Mouse (Mus musculus): Measurements from ENCODE around the gene Bag6. TPM values are rescaled to one million over a fixed set of nuclear protein-coding genes. Genes with fewer than 3 reads are reported as not detected.

Bag6 gene
- 56.1 and 61.6 TPM in 2 replicates for polyA plus RNA-seq (2016; fragmentation: Nextera tagmentation; extraction: Ambion mirVana)

DNA sequence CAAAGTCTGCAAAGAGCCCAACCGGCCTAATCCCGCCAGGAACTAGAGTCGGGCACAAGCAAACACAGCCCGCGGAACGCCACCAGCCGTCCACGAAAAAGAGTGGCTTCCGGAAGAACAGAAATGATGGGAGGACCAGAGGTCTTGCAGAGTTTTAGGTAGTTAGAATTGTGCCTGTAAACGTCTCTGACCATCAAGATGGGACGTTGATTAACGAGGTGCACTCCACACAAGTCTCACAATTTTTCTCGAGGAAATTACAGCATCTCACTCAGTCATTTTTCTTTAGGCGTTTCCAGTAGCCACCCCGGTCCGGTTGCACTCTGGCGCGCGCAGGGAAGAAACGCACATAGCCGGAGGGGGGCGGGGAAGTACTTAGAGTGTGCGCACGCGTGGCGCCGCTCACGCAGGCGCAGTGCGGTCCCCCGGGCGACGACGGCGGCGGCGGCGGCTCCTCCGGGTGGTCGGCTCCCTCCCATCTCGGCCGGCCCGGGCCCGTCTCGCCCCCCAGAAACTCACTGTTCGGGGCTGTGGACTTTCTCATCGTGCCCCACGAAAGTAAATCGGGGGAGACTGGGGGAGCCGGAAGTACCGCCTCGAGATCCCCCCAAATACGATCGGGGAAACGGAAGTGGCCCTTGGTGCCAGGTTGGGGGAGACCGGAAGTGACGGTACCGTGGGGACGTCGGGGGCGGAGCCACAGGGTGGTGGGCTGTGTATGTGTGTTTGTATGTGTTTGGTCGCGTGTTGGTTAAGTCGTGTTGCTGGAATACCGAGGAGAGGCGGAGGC, at the start of gene Bag6:
Gene Bag6 (plus strand): TSS at position 378 of the 790 bp plus-strand sequence.
- peak within 1 kb of the TSS; percentile 88 for H3K9ac ChIP-seq
- peaks cover 15% of the 10 kb centered on the region for H3K4me1 ChIP-seq (replicated peaks)
- H3K4me2 ChIP-seq = peak within 1 kb of the TSS; percentile 94
- peak within 1 kb of the TSS; percentile 87 for H3K4me3 ChIP-seq
- peak within 1 kb of the TSS; percentile 97 for H3K27ac ChIP-seq (ENCODE audit: poor library complexity, severe bottlenecking)
- H3K36me3 ChIP-seq = peaks cover 24% of the 10 kb centered on the region
- H3K27me3 ChIP-seq (replicated peaks) = no peaks in the 10 kb centered on the region
- ATAC-seq (ENCODE audit: insufficient number of reproducible peaks, low FRiP score) = peak; percentile 93
- no peaks in the 10 kb centered on the region for H3K9me3 ChIP-seq (replicated peaks)
- WGBS = under 1% methylated on average over 66 of the region's 66 CpGs

- no peak within 1 kb of the TSS for H3K4me3 ChIP-seq
Measured at GRCm38 (mm10) chr17:35085208-35085865, 49.6 kb upstream of the Bag6 start, which contains the start of gene Ly6g6f. Ly6g6f (minus strand) TSS chr17:35085610.

GRCm38 (mm10) chr17:35088151-35088550, 46.8 kb upstream of the Bag6 start:
- H3K27ac ChIP-seq (ENCODE audit: poor library complexity, severe bottlenecking) = no peak overlapping the region
- H3K27me3 ChIP-seq (replicated peaks) = no peaks in the 10 kb centered on the region
- 31% methylated on average over 2 of the region's 2 CpGs for WGBS
- ATAC-seq (ENCODE audit: insufficient number of reproducible peaks, low FRiP score) = no peak
- H3K36me3 ChIP-seq = peaks cover 28% of the 10 kb centered on the region
- no peaks in the 10 kb centered on the region for H3K9me3 ChIP-seq (replicated peaks)
- H3K9ac ChIP-seq = no peak overlapping the region
- H3K4me2 ChIP-seq = no peak overlapping the region
- H3K4me3 ChIP-seq = no peak overlapping the region
- peaks cover 19% of the 10 kb centered on the region for H3K4me1 ChIP-seq (replicated peaks)

More at GRCm38 (mm10) chr17:35085208-35085865, 49.6 kb upstream of the Bag6 start, which contains the start of gene Ly6g6f:
- Histone ChIP-seq H3K4me2 (no peak within 1 kb of the TSS), H3K9ac (peak within 1 kb of the TSS; percentile 6; the same call in 1 of the 2 replicates), H3K27me3 (replicated peaks) (0 out of 2 replicates have a peak, but pooled peaks cover 9% of the 10 kb centered on the region), H3K36me3 (0 out of 2 replicates have a peak, but pooled peaks cover 1% of the 10 kb centered on the region), H3K4me1 (replicated peaks) (peaks cover 18% of the 10 kb centered on the region), H3K9me3 (replicated peaks) (no peaks in the 10 kb centered on the region), H3K27ac (ENCODE audit: poor library complexity, severe bottlenecking) (no peak within 1 kb of the TSS)
- ATAC-seq (ENCODE audit: insufficient number of reproducible peaks, low FRiP score) = no peak
- WGBS = 49% methylated on average over 7 of the region's 7 CpGs

GRCm38 (mm10) chr17:35088825-35089644, 45.9 kb upstream of the Bag6 start, which contains the start of gene Abhd16a:
Abhd16a (plus strand) TSS chr17:35089263.
- Histone ChIP-seq H3K4me2 (peak within 1 kb of the TSS; percentile 72), H3K9me3 (replicated peaks) (no peaks in the 10 kb centered on the region), H3K4me1 (replicated peaks) (peaks cover 19% of the 10 kb centered on the region), H3K27me3 (replicated peaks) (no peaks in the 10 kb centered on the region), H3K4me3 (peak within 1 kb of the TSS; percentile 71), H3K9ac (peak within 1 kb of the TSS; percentile 89), H3K27ac (ENCODE audit: poor library complexity, severe bottlenecking) (peak within 1 kb of the TSS; percentile 94), H3K36me3 (peaks cover 35% of the 10 kb centered on the region)
- peak; percentile 97 for ATAC-seq (ENCODE audit: insufficient number of reproducible peaks, low FRiP score)
- WGBS = 3% methylated on average over 65 of the region's 67 CpGs

DNA sequence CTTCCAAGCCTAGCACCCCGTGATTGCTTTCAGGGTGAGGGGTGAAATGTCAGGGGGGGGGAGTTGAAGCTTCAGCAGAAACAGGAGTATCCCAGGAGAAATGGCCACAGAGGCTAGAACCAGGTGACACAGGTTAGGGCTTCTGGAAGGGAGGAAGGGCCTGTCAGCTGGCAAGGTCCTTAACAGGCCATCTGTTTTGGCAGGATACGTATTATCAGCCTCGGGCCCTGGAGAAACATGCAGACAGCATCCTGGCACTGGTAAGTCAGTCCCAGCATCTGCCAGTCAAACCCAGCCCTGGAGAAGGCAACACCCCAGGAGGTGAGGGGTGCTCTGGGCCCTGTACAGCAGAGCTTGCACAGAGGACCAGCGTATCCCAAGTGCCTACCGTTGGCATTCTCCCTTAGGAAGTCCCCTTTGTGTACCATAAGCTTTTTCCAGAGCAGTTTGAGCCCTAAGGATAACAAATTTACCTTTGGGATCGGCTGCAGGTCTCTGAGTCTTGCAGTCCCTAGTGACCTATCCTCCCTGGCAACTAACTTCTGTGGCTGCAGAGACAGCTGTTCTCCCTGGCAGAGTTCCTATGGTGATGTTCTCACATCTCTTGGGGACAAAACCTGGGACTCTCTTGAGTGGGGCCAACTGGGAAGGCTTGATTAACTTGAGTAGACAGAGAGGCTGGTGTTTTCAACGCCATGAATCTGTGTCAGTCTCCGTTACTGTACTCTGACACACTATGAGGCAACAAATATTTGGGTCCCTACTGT, 44.6 kb upstream of the Bag6 start:
- Histone ChIP-seq H3K4me1 (replicated peaks) (peaks cover 22% of the 10 kb centered on the region), H3K36me3 (peaks cover 47% of the 10 kb centered on the region), H3K4me3 (peak overlapping the region; percentile 71), H3K4me2 (peak overlapping the region; percentile 72), H3K27me3 (replicated peaks) (no peaks in the 10 kb centered on the region), H3K9me3 (replicated peaks) (no peaks in the 10 kb centered on the region), H3K27ac (ENCODE audit: poor library complexity, severe bottlenecking) (no peak overlapping the region; the same call in 1 of the 2 replicates), H3K9ac (peak overlapping the region; percentile 89)
- WGBS = 63% methylated on average over 8 of the region's 8 CpGs
- no peak for ATAC-seq (ENCODE audit: insufficient number of reproducible peaks, low FRiP score)

GRCm38 (mm10) chr17:35092403-35093198, 42.4 kb upstream of the Bag6 start:
- H3K27ac ChIP-seq (ENCODE audit: poor library complexity, severe bottlenecking) = no peak overlapping the region
- no peaks in the 10 kb centered on the region for H3K27me3 ChIP-seq (replicated peaks)
- peaks cover 18% of the 10 kb centered on the region for H3K4me1 ChIP-seq (replicated peaks)
- ATAC-seq (ENCODE audit: insufficient number of reproducible peaks, low FRiP score) = no peak
- H3K4me3 ChIP-seq = no peak overlapping the region
- H3K9me3 ChIP-seq (replicated peaks) = no peaks in the 10 kb centered on the region
- H3K36me3 ChIP-seq = peaks cover 70% of the 10 kb centered on the region
- H3K9ac ChIP-seq = no peak overlapping the region
- 89% methylated on average over 14 of the region's 14 CpGs for WGBS
- no peak overlapping the region for H3K4me2 ChIP-seq

GRCm38 (mm10) chr17:35094475-35095365, 40.3 kb upstream of the Bag6 start:
- peaks cover 18% of the 10 kb centered on the region for H3K4me1 ChIP-seq (replicated peaks)
- H3K4me2 ChIP-seq = no peak overlapping the region
- no peaks in the 10 kb centered on the region for H3K27me3 ChIP-seq (replicated peaks)
- no peak for ATAC-seq (ENCODE audit: insufficient number of reproducible peaks, low FRiP score)
- no peak overlapping the region for H3K27ac ChIP-seq (ENCODE audit: poor library complexity, severe bottlenecking)
- H3K9ac ChIP-seq = 0 out of 2 replicates have a peak overlapping the region, but pooled peaks have one; percentile 11
- no peaks in the 10 kb centered on the region for H3K9me3 ChIP-seq (replicated peaks)
- WGBS = 72% methylated on average over 15 of the region's 15 CpGs
- no peak overlapping the region for H3K4me3 ChIP-seq
- peaks cover 90% of the 10 kb centered on the region for H3K36me3 ChIP-seq

DNA sequence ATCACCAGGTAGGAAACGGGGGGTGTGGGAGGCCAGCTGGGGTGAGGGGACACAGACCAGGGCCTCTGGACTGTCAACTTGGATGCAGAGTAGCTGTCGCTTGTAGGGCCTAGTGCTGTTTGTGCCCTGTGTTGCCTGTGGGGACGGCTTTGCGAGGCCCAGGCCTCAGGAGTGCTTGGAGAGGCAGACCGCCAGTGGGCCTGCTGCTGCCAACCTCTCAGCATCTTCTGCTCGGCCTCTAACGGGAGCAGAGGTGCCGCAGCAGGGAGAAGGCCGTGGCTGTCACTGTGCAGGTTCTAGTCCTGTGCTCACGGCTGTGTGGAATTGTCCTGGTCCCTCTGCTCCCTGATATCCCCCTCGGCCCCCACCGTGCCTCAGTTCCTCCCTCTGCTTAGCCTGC, 38.4 kb upstream of the Bag6 start:
- WGBS = 81% methylated on average over 12 of the region's 12 CpGs
- Histone ChIP-seq H3K27me3 (replicated peaks) (no peaks in the 10 kb centered on the region), H3K9ac (peak overlapping the region; percentile 38; the same call in 1 of the 2 replicates), H3K4me2 (no peak overlapping the region), H3K9me3 (replicated peaks) (no peaks in the 10 kb centered on the region), H3K27ac (ENCODE audit: poor library complexity, severe bottlenecking) (no peak overlapping the region), H3K4me1 (replicated peaks) (peaks cover 16% of the 10 kb centered on the region), H3K36me3 (peaks cover 96% of the 10 kb centered on the region), H3K4me3 (no peak overlapping the region)
- ATAC-seq (ENCODE audit: insufficient number of reproducible peaks, low FRiP score) = no peak

DNA sequence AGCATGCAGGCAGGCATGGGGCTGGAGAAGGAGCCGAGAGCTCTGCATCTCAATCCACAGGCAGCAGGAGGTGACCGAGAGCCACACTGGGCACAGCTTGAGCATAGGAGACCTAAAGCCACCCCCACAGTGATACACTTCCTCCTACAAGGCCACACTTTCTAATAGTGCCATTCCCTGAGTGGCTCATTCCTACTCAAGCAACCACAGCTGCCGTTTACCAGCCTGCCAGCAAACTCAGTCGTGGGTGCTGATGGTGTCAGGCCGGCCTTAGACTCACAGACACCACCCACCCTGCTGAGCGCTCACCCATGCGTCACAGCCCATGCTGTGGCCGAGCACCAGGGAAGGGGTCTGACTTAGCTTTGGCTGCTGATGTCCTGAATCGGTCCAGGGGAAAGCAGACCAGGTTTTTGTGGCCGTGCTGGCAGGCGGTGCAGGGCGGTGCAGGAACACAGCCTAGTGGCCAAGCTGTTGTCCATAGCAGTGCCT, 37.8 kb upstream of the Bag6 start:
- Histone ChIP-seq H3K4me2 (no peak overlapping the region), H3K27ac (ENCODE audit: poor library complexity, severe bottlenecking) (no peak overlapping the region), H3K4me1 (replicated peaks) (peaks cover 21% of the 10 kb centered on the region), H3K9ac (no peak overlapping the region), H3K9me3 (replicated peaks) (no peaks in the 10 kb centered on the region), H3K27me3 (replicated peaks) (no peaks in the 10 kb centered on the region), H3K4me3 (no peak overlapping the region), H3K36me3 (peaks cover 96% of the 10 kb centered on the region)
- WGBS = 88% methylated on average over 12 of the region's 12 CpGs
- ATAC-seq (ENCODE audit: insufficient number of reproducible peaks, low FRiP score) = no peak

Measured in heart, embryonic 12.5 days (tissue).